Mouse (Mus musculus) forebrain, embryonic 10.5 days (tissue): Measurements from ENCODE around the gene R3hcc1l. TPM values are rescaled to one million over a fixed set of nuclear protein-coding genes. Genes with fewer than 3 reads are reported as not detected.

Source experiments
- DNase-seq: peaks from one replicate; pipeline ENCODE4 v3.0.0-alpha.2; 2017; ENCODE audit warnings: low spot score; ENCODE audit errors: extremely low spot score
- H3K27ac ChIP-seq: fragments of 300-500 bp; sonication (generic); 2 replicates; pipeline ENCODE4 v1.5.1; 2016; ENCODE audit warnings: mild to moderate bottlenecking
- H3K27me3 ChIP-seq: fragments of 300-500 bp; sonication (generic); 2 replicates; pipeline ENCODE4 v1.6.1; 2016; ENCODE audit warnings: mild to moderate bottlenecking; ENCODE audit not compliant: poor library complexity, severe bottlenecking
- H3K36me3 ChIP-seq: fragments of 300-500 bp; sonication (generic); replicated peaks from 2 replicates; pipeline ENCODE4 v1.6.1; 2016; ENCODE audit warnings: mild to moderate bottlenecking, moderate library complexity
- H3K4me1 ChIP-seq: fragments of 300-500 bp; sonication (generic); 2 replicates; pipeline ENCODE4 v1.6.1; 2016
- H3K4me3 ChIP-seq: fragments of 300-500 bp; sonication (generic); 2 replicates; pipeline ENCODE4 v1.5.1; 2016; ENCODE audit warnings: mild to moderate bottlenecking, moderate library complexity
- H3K9me3 ChIP-seq: fragments of 300-500 bp; sonication (generic); 2 replicates; pipeline ENCODE4 v1.6.1; 2016; ENCODE audit warnings: mild to moderate bottlenecking, moderate library complexity
- WGBS: fragments of 180-500 bp; shearing (Covaris S2); methylation state at CpG from one replicate; pipeline ENCODE4 v1.1.7; 2016; 5-methylcytosine and 5-hydroxymethylcytosine counted together
- polyA plus RNA-seq: library from polyadenylated mRNA; unstranded; fragments of >200 nt; fragmentation: Nextera tagmentation; extraction: Ambion mirVana; gene quantifications from 2 replicates; pipeline ENCODE4 v1.2.1, GENCODE M21; 2016

The R3hcc1l gene
- polyA plus RNA-seq, result 20.0 and 22.2 TPM in 2 replicates

DNA sequence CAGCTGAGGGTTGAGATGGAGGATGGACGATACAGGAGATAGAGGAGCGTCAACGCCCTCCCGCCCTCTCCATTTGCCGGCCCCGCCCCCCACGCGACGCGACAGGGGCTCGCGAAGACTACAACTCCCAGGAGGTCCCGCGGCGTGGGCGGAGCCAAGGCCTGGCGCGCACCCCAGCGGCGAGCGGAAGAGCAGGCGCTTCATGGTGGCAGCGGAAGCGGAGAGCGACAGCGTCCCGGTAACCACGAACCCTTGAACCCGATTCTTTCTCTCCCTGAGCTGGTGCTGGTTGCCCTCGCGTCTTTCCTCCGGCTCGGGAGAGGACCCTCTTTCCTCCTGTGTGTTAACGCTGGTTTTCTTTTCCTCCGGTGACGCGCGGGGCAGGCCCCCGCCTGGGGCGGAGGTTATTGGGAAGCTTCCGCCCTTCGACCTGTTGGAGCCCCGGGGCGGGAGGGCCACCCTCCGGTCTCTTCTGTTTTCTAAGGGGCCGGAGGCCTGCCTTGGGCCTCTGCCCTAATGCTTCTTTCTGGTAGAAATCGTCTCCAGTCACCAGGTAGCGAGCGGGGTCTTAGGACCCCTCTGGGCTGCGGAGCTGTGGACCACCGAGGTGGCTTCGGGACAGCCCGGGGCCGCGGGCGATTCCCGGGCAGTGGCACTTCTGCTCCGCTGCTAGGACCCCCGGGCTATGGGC lies at the start of gene R3hcc1l:
Gene R3hcc1l (plus strand): TSS at position 140 of the 691 bp plus-strand sequence.
- under 1% methylated on average over 59 of the region's 59 CpGs for WGBS
- Histone ChIP-seq H3K4me3 (peak within 1 kb of the TSS; percentile 91), H3K4me1 (peaks cover 20% of the 10 kb centered on the region), H3K36me3 (no peaks in the 10 kb centered on the region), H3K27ac (peak within 1 kb of the TSS; percentile 94), H3K27me3 (no peaks in the 10 kb centered on the region), H3K9me3 (no peaks in the 10 kb centered on the region)
- peak; percentile 91 for DNase-seq

DNA sequence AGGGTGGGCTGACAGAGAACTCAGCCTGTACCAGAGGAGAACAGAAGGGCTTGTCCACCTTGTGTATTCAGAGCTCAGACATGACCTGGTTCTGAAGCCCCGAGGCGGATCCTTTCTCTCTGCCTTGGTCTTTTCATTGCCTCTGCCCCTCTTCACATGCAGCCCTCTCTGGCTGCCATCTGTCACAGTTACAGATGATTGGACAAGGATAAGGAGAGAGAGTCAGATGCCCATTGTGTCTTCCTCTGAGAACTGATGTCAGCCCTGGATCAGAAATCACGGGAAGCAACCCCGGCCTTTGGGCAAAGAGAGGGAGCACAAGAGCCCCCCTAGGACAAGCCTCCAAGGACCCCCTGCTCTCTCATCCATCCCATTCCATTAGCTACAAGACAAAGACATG lies 47.0 kb upstream of the R3hcc1l start:
- H3K27me3 ChIP-seq, result no peaks in the 10 kb centered on the region
- no peak overlapping the region for H3K4me3 ChIP-seq
- H3K36me3 ChIP-seq, result no peaks in the 10 kb centered on the region
- H3K9me3 ChIP-seq, result no peaks in the 10 kb centered on the region
- DNase-seq, result no peak
- H3K4me1 ChIP-seq, result no peaks in the 10 kb centered on the region
- no peak overlapping the region for H3K27ac ChIP-seq
- 79% methylated on average over 4 of the region's 4 CpGs for WGBS

DNA sequence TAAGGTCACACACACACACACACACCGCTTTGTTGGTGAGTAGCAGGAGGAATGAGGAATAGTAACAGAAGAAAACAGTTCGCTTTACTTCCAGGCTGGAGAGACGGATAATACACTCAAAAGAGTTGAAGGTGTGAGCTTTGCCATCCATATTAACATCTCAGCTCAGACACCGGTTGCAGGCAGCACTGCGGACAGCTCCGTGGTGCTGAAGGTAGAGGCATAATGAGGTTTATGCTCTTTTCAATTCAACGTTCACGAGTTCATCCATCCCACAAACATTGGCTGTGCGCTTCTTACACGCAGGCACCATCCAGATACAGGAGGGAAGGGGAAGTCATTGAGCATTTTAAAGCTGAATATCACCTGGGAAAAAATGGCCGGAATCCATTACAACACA lies 45.7 kb upstream of the R3hcc1l start:
- Histone ChIP-seq H3K4me1 (no peaks in the 10 kb centered on the region), H3K36me3 (no peaks in the 10 kb centered on the region), H3K27ac (no peak overlapping the region), H3K27me3 (no peaks in the 10 kb centered on the region), H3K4me3 (no peak overlapping the region), H3K9me3 (no peaks in the 10 kb centered on the region)
- no peak for DNase-seq
- 32% methylated on average over 11 of the region's 11 CpGs for WGBS

DNA sequence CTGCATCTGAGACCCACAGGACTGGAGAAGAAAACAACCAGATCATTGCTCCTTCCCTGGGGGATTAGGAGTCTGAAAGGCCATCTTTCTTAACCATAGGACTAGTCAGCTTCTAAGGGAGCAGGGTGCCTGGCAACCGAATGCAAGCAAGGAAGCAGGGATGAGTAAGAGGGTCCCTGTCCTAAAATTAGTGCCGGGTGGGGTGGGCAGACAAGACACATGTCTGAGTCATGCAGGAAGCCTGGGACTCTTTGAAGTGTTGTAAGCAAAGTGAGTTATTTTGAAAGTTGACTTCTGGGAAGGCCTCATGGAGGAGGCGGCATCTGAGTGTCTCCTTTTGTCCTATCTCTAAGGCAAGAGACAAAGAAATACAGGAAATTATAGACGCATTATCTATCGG lies 40.8 kb upstream of the R3hcc1l start:
- Histone ChIP-seq H3K27me3 (peaks cover 3% of the 10 kb centered on the region; the same call in 1 of the 2 replicates), H3K4me3 (no peak overlapping the region), H3K9me3 (no peaks in the 10 kb centered on the region), H3K27ac (no peak overlapping the region), H3K4me1 (peaks cover 5% of the 10 kb centered on the region; the same call in 1 of the 2 replicates), H3K36me3 (no peaks in the 10 kb centered on the region)
- DNase-seq, result no peak
- WGBS, result 81% methylated on average over 5 of the region's 5 CpGs

DNA sequence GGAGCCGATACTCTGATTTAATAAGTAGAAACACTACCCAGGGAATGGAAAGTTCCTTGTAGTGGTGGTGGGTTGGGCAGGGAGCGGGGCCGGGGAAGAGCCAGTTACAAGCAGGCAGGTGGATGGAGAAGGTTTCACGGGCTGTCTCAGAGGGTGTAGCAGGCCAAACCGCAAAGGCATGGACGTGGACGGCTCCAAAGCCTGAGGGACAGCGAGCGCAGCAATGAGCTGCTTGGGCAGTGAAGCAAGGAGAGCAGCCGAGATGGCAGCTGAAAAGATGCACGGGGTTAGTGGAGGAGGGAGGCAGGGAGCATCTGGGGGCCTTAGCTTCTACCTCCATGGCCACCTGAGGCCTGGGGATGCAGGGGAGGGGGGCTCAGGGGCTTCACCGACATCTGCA lies 40.3 kb upstream of the R3hcc1l start:
- Histone ChIP-seq H3K9me3 (no peaks in the 10 kb centered on the region), H3K36me3 (no peaks in the 10 kb centered on the region), H3K27ac (no peak overlapping the region), H3K27me3 (peaks cover 3% of the 10 kb centered on the region; the same call in 1 of the 2 replicates), H3K4me1 (peaks cover 5% of the 10 kb centered on the region; the same call in 1 of the 2 replicates), H3K4me3 (no peak overlapping the region)
- WGBS, result 48% methylated on average over 12 of the region's 12 CpGs
- DNase-seq, result no peak

- H3K27ac ChIP-seq, result no peak overlapping the region
- DNase-seq, result no peak
- no peak overlapping the region for H3K4me3 ChIP-seq
- WGBS, result 78% methylated on average over 7 of the region's 7 CpGs
- no peaks in the 10 kb centered on the region for H3K9me3 ChIP-seq
- H3K36me3 ChIP-seq, result no peaks in the 10 kb centered on the region
- H3K27me3 ChIP-seq, result no peaks in the 10 kb centered on the region
- no peaks in the 10 kb centered on the region for H3K4me1 ChIP-seq
Measured at GRCm38 (mm10) chr19:42485443-42485842, 33.1 kb upstream of the R3hcc1l start.

- Histone ChIP-seq H3K9me3 (no peaks in the 10 kb centered on the region), H3K4me1 (no peaks in the 10 kb centered on the region), H3K27ac (no peak overlapping the region), H3K4me3 (no peak overlapping the region), H3K36me3 (no peaks in the 10 kb centered on the region), H3K27me3 (0 out of 2 replicates have a peak, but pooled peaks cover 9% of the 10 kb centered on the region)
- DNase-seq, result no peak
- WGBS, result 85% methylated on average over 3 of the region's 3 CpGs
Measured at GRCm38 (mm10) chr19:42487261-42487660, 31.3 kb upstream of the R3hcc1l start.

GRCm38 (mm10) chr19:42493257-42493917 lies 25.2 kb upstream of the R3hcc1l start:
- H3K4me1 ChIP-seq, result peaks cover 11% of the 10 kb centered on the region
- H3K27me3 ChIP-seq, result 0 out of 2 replicates have a peak, but pooled peaks cover 9% of the 10 kb centered on the region
- no peak for DNase-seq
- no peaks in the 10 kb centered on the region for H3K36me3 ChIP-seq
- H3K4me3 ChIP-seq, result no peak overlapping the region
- H3K9me3 ChIP-seq, result no peaks in the 10 kb centered on the region
- H3K27ac ChIP-seq, result peak overlapping the region; percentile 60
- 32% methylated on average over 5 of the region's 5 CpGs for WGBS

GRCm38 (mm10) chr19:42504156-42504555 lies 14.4 kb upstream of the R3hcc1l start:
- DNase-seq, result no peak
- Histone ChIP-seq H3K36me3 (no peaks in the 10 kb centered on the region), H3K27ac (no peak overlapping the region), H3K9me3 (no peaks in the 10 kb centered on the region), H3K4me3 (no peak overlapping the region), H3K27me3 (no peaks in the 10 kb centered on the region), H3K4me1 (no peaks in the 10 kb centered on the region)
- WGBS, result 71% methylated on average over 3 of the region's 3 CpGs

- no peak overlapping the region for H3K4me3 ChIP-seq
- no peaks in the 10 kb centered on the region for H3K36me3 ChIP-seq
- peaks cover 6% of the 10 kb centered on the region; the same call in 1 of the 2 replicates for H3K4me1 ChIP-seq
- no peak overlapping the region for H3K27ac ChIP-seq
- H3K9me3 ChIP-seq, result no peaks in the 10 kb centered on the region
- no peaks in the 10 kb centered on the region for H3K27me3 ChIP-seq
- 86% methylated on average over 9 of the region's 9 CpGs for WGBS
- no peak for DNase-seq
Measured at GRCm38 (mm10) chr19:42509625-42510024, 8.9 kb upstream of the R3hcc1l start.

DNA sequence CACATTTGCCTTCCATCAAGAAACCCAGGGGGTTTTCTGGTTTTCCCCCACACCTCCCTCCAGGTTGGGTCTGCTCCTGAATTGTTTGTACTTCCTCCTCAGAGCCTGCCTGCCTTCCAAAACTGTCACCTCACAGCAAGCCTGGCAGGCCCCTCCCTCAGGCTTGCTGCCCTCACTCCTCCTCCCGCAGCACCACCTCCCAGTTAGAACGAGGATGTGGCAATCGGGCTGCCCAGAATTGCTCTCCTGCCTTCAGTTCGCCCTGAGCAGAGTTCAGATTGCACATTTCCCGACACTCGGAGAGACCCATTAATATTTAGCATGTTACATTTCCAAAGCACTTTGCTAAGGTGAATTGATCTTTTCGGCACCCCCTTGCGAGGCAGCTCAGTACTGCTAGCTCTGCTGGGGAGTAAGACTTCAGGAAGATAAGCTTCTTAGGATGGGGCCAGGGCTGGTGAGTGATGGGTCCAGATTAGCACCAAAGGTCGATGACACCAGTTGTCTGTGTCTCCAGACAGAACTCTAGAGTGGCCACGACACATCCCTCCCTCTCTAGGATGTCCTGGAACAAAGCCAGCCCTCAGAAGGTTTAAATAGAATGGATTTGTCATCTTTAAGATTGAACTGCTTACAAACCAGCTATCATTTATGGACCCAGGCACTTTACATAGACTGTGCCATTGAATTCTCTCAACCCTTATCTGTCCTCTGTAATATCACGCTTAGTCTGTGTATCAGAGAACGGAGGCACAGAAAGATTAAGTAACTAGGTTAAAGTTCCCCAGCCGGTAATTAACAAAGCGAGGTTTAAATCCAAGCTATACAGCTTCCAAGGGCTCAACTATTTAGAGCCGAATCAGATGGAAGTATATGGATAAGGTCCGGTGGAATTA lies 8.0 kb upstream of the R3hcc1l start:
- H3K27me3 ChIP-seq, result no peaks in the 10 kb centered on the region
- H3K36me3 ChIP-seq, result no peaks in the 10 kb centered on the region
- peaks cover 6% of the 10 kb centered on the region; the same call in 1 of the 2 replicates for H3K4me1 ChIP-seq
- no peak overlapping the region for H3K4me3 ChIP-seq
- H3K9me3 ChIP-seq, result no peaks in the 10 kb centered on the region
- DNase-seq, result no peak
- 66% methylated on average over 16 of the region's 16 CpGs for WGBS
- H3K27ac ChIP-seq, result no peak overlapping the region

DNA sequence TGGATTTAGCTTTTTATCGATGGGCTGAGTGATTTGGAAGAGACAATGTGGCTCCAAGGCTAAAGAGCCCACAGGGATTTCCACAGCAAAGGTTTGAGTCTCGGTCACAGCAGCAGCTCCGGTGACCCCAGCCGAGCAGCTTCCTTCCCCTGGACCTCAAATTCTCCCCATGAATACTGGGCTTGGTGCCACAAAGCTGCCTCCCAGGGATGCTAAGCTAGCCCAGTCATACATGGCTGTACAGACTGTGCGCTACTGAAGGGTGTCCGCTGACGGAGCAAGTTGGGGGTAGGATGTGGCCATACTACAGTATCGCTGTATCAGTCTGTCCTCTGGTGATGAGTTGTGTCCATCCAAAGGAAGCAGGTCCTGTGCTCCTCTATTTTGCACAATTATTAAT lies 2.9 kb upstream of the R3hcc1l start:
- Histone ChIP-seq H3K4me1 (peaks cover 18% of the 10 kb centered on the region), H3K36me3 (no peaks in the 10 kb centered on the region), H3K4me3 (no peak overlapping the region), H3K9me3 (no peaks in the 10 kb centered on the region), H3K27me3 (no peaks in the 10 kb centered on the region), H3K27ac (no peak overlapping the region)
- 95% methylated on average over 8 of the region's 8 CpGs for WGBS
- DNase-seq, result no peak
